Mouse (Mus musculus): ENCODE results near the gene Def6. TPM values are rescaled to one million over a fixed set of nuclear protein-coding genes. Genes with fewer than 3 reads are reported as not detected.
A peak's percentile ranks its signal among the peaks of the same experiment; 100 is the strongest.

The Def6 gene
- total and polyA plus RNA-seq, 3 experiments, result 31.3 to 81.8 (median 53.6) TPM

GRCm38 (mm10) chr17:28226014-28226413 lies 18.4 kb downstream of the Def6 start:
- no peak overlapping the region for H3K9ac ChIP-seq (ENCODE audit: insufficient read depth, low read depth)
- peaks cover 52 to 77% of the 10 kb centered on the region in 2 experiments for H3K36me3 ChIP-seq (replicated peaks in 1 of 2; ENCODE audit: control insufficient read depth in 1 of 2, insufficient read depth in 1 of 2, low read length in 1 of 2)
- no peaks in the 10 kb centered on the region for H3K79me2 ChIP-seq (replicated peaks; ENCODE audit: control insufficient read depth, extremely low read depth, insufficient read depth, poor library complexity, severe bottlenecking)
- in situ Hi-C loops (cut with MboI; ENCODE audit: low pct_ligation_motif_present, low pct_unique_long_range_greater_than_20kb, low sequenced_read_pairs), result no loop called here
- H3K9me3 ChIP-seq (replicated peaks; ENCODE audit: low read length), result no peaks in the 10 kb centered on the region
- H3K27ac ChIP-seq (ENCODE audit: insufficient read depth, low read depth), result no peak overlapping the region
- dilution Hi-C loops (cut with MboI; ENCODE audit: extremely low pct_ligation_motif_present, extremely low pct_unique_long_range_greater_than_20kb, low sequenced_read_pairs), result no loop called here
- peaks cover 5 to 40% of the 10 kb centered on the region in 2 experiments for H3K4me1 ChIP-seq (ENCODE audit: control insufficient read depth in 1 of 2, insufficient read depth in 2 of 2)
- DNase-seq (ENCODE audit: extremely low read depth), result peak; percentile 74
- H3K4me2 ChIP-seq (ENCODE audit: insufficient read depth, low read depth, poor library complexity, severe bottlenecking), result no peak overlapping the region
- peak; percentile 17 to 86; a peak in 2 of 4 replicates for TF ChIP-seq CTCF (conservative IDR thresholded peaks at IDR 0.05 in 1 of 2, IDR thresholded peaks at IDR 0.05 in 1 of 2; ENCODE audit: low read depth in 2 of 2, low read length in 2 of 2)
- TF ChIP-seq RAD21 (IDR thresholded peaks at IDR 0.05; ENCODE audit: low read depth, low read length), result peak; percentile 53
- peak; percentile 68 for TF ChIP-seq SMC3 (IDR thresholded peaks at IDR 0.05; ENCODE audit: low read depth, low read length)
- no peak for TF ChIP-seq POLR2A (IDR thresholded peaks at IDR 0.05; ENCODE audit: low read depth, low read length)
- TF ChIP-seq SIN3A (IDR thresholded peaks at IDR 0.05; ENCODE audit: low read length), result no peak
- H3K27me3 ChIP-seq (replicated peaks), result no peaks in the 10 kb centered on the region
- no peak overlapping the region for H3K4me3 ChIP-seq (replicated peaks in 1 of 3; ENCODE audit: low read depth in 2 of 3, low read length in 2 of 3, poor library complexity in 1 of 3)

DNA sequence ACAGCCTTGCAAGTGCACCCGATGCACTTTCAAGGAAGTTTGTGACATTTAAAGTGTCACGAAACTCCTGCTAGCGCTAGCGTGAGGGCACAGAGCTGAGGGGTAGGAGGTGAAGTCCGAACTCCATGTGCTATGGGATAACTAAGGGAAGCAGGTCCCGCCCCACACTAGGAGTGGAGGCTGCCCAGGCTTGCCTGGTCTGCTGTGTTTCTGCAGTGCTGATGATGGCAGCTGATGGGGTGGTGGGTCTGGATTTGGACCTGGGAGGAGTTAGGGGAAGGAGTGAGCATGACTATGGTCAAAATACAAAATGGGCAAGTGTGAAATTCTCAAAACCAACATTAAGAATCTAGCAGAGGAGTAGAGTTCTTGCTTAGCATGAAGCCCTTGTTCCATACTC lies 22.9 kb downstream of the Def6 start:
- Histone ChIP-seq H3K36me3 (replicated peaks in 1 of 2; ENCODE audit: control insufficient read depth in 1 of 2, insufficient read depth in 1 of 2, low read length in 1 of 2) (peaks cover 33 to 58% of the 10 kb centered on the region in 2 experiments), H3K9ac (ENCODE audit: insufficient read depth, low read depth) (no peak overlapping the region), H3K27ac (ENCODE audit: insufficient read depth, low read depth) (no peak overlapping the region), H3K4me2 (ENCODE audit: insufficient read depth, low read depth, poor library complexity, severe bottlenecking) (no peak overlapping the region), H3K4me1 (ENCODE audit: control insufficient read depth in 1 of 2, insufficient read depth in 2 of 2) (peaks cover 5 to 33% of the 10 kb centered on the region in 2 experiments), H3K79me2 (replicated peaks; ENCODE audit: control insufficient read depth, extremely low read depth, insufficient read depth, poor library complexity, severe bottlenecking) (peaks cover 14% of the 10 kb centered on the region; the same call in 1 of the 2 replicates), H3K9me3 (replicated peaks; ENCODE audit: low read length) (no peaks in the 10 kb centered on the region), H3K4me3 (replicated peaks in 1 of 3; ENCODE audit: low read depth in 2 of 3, low read length in 2 of 3, poor library complexity in 1 of 3) (no peak overlapping the region), H3K27me3 (replicated peaks) (no peaks in the 10 kb centered on the region)
- DNase-seq (ENCODE audit: extremely low read depth), result no peak
- dilution Hi-C loops (cut with MboI; ENCODE audit: extremely low pct_ligation_motif_present, extremely low pct_unique_long_range_greater_than_20kb, low sequenced_read_pairs), result no loop called here
- TF ChIP-seq JUND (conservative IDR thresholded peaks at IDR 0.05; ENCODE audit: low read depth, low read length) (no peak), MEF2A (IDR thresholded peaks at IDR 0.05; ENCODE audit: borderline replicate concordance, low read depth, low read length) (no peak), TCF12 (IDR thresholded peaks at IDR 0.05; ENCODE audit: low read depth, low read length) (no peak), MYC (IDR thresholded peaks at IDR 0.05; ENCODE audit: low read depth, low read length) (no peak), NELFE (IDR thresholded peaks at IDR 0.05; ENCODE audit: low read depth, low read length) (no peak), MXI1 (IDR thresholded peaks at IDR 0.05; ENCODE audit: low read depth, low read length) (no peak), RCOR1 (conservative IDR thresholded peaks at IDR 0.05; ENCODE audit: low read depth, low read length) (no peak), ZC3H11A (IDR thresholded peaks at IDR 0.05; ENCODE audit: low read depth, low read length) (no peak), SIN3A (IDR thresholded peaks at IDR 0.05; ENCODE audit: low read length) (no peak), POLR2AphosphoS2 (IDR thresholded peaks at IDR 0.05; ENCODE audit: low read depth, low read length) (no peak; the same call in 1 of the 2 replicates), ZMIZ1 (IDR thresholded peaks at IDR 0.05; ENCODE audit: low read depth, low read length) (no peak), KAT2A (IDR thresholded peaks at IDR 0.05; ENCODE audit: insufficient replicate concordance, low read length) (no peak), UBTF (IDR thresholded peaks at IDR 0.05; ENCODE audit: low read depth, low read length) (no peak), SMC3 (IDR thresholded peaks at IDR 0.05; ENCODE audit: low read depth, low read length) (no peak), MAX (IDR thresholded peaks at IDR 0.05; ENCODE audit: low read length) (no peak), HCFC1 (IDR thresholded peaks at IDR 0.05; ENCODE audit: low read depth, low read length) (no peak)
- in situ Hi-C loops (cut with MboI; ENCODE audit: low pct_ligation_motif_present, low pct_unique_long_range_greater_than_20kb, low sequenced_read_pairs), result loop anchor here (5.0 kb wide), 1 partner anchor 77 kb away; no protein-coding TSS in a partner anchor
